Mouse (Mus musculus): Measurements from ENCODE around the gene Kif1c. TPM values are rescaled to one million over a fixed set of nuclear protein-coding genes. Genes with fewer than 3 reads are reported as not detected.
"Not testable (repeated sequence)": the region's sequence is repeated elsewhere in the genome, so short reads cannot be mapped to it uniquely, and the experiment has no call there.

Kif1c gene
- polyA plus RNA-seq, 1 experiment from 2014 or later = 12.4 TPM

DNA sequence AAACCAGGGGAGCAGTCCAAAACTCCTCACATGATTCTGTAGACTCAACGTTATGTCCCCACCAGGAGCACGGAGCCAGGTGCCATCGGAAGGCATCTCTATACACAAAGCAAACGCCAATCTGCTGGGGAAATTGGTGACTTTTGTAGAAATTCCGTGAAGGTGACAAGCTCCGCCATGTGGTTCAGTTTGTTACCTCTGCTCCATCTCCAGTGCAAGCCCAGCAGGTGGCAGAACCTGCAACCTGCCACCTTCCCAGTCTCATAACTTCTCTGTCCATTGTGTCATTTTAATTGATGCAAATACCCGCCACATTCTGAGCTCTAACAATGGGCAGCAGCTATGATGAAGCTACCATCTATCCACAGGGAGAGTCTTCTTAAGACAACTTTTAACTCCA, 54.6 kb downstream of the Kif1c start:
- Histone ChIP-seq H3K9ac (no peak overlapping the region), H3K4me2 (no peak overlapping the region), H3K27me3 (ENCODE audit: insufficient read depth, low read length) (no peaks in the 10 kb centered on the region), H3K4me1 (ENCODE audit: insufficient read depth) (no peaks in the 10 kb centered on the region), H3K9me3 (ENCODE audit: low read depth, low read length) (no peaks in the 10 kb centered on the region), H3K36me3 (ENCODE audit: insufficient read depth) (no peaks in the 10 kb centered on the region), H3K27ac (ENCODE audit: low read depth) (no peak overlapping the region), H3K4me3 (ENCODE audit: low read depth, low read length) (no peak overlapping the region)
- ATAC-seq (ENCODE audit: insufficient read depth) = no peak
- no peak; the same call in 1 of the 2 replicates for TF ChIP-seq CTCF (IDR thresholded peaks at IDR 0.05; ENCODE audit: low read depth)
- 54% methylated on average over 7 of the region's 7 CpGs for WGBS
- no peak for DNase-seq

GRCm38 (mm10) chr11:70755645-70756044, 55.3 kb downstream of the Kif1c start:
- no peak for ATAC-seq (ENCODE audit: insufficient read depth)
- TF ChIP-seq CTCF (IDR thresholded peaks at IDR 0.05; ENCODE audit: low read depth) = peak; percentile 93
- Histone ChIP-seq H3K27ac (ENCODE audit: low read depth) (no peak overlapping the region), H3K4me1 (ENCODE audit: insufficient read depth) (no peaks in the 10 kb centered on the region), H3K9ac (no peak overlapping the region), H3K4me3 (ENCODE audit: low read depth, low read length) (no peak overlapping the region), H3K27me3 (ENCODE audit: insufficient read depth, low read length) (no peaks in the 10 kb centered on the region), H3K36me3 (ENCODE audit: insufficient read depth) (no peaks in the 10 kb centered on the region), H3K9me3 (ENCODE audit: low read depth, low read length) (no peaks in the 10 kb centered on the region), H3K4me2 (no peak overlapping the region)
- peak; percentile 90 for DNase-seq
- 10% methylated on average over 7 of the region's 7 CpGs for WGBS

DNA sequence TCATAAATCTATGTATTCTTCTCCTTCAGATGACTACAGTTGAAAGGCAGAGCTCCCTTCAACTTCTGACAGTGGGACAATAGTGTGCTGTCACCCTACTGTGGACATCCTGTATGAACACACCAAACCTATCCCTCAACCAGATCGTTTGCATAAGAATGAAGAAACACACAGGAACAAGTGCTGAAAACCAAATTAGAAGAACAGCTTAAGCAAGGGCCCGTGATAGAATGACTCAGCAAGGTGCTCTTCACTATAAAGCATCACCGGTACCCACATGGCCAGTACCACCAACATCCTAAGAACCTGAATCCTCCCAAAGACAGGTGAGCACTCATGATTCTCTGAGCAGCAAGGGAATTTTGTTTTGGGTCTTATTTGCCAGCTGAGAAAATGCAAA, 60.1 kb downstream of the Kif1c start:
- H3K36me3 ChIP-seq (ENCODE audit: insufficient read depth); H3K27ac ChIP-seq (ENCODE audit: low read depth); H3K9ac ChIP-seq; H3K27me3 ChIP-seq (ENCODE audit: insufficient read depth, low read length); H3K9me3 ChIP-seq (ENCODE audit: low read depth, low read length); H3K4me3 ChIP-seq (ENCODE audit: low read depth, low read length); DNase-seq; H3K4me2 ChIP-seq; ATAC-seq (ENCODE audit: insufficient read depth); H3K4me1 ChIP-seq (ENCODE audit: insufficient read depth): not testable (repeated sequence)
- 61% methylated on average over 3 of the region's 3 CpGs for WGBS

DNA sequence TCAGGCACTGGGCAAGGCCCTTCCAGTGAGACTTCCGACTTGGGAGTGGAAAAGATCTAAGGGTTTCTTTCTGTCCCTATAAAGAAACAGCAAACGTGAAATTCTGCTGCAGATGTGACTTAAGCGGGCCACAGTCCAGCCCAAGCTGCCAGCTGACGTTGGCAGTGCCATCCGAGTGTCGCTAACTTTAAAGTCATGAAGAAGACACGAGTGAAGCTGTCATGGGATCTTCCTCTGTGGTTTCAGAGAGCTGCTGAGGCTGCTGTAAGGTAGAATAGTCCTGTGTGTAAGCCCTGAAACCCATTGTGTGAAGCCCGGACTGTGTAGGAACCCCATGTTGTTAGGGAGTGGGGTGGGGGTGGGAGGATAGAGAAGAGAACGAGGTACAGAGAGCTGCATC, 62.3 kb downstream of the Kif1c start:
- DNase-seq = no peak
- no peak for TF ChIP-seq CTCF (IDR thresholded peaks at IDR 0.05; ENCODE audit: low read depth)
- 77% methylated on average over 9 of the region's 9 CpGs for WGBS

GRCm38 (mm10) chr11:70763582-70763935, 63.2 kb downstream of the Kif1c start:
- ATAC-seq (ENCODE audit: insufficient read depth) (no peak), DNase-seq (no peak)
- Histone ChIP-seq H3K27me3 (ENCODE audit: insufficient read depth, low read length) (no peaks in the 10 kb centered on the region), H3K36me3 (ENCODE audit: insufficient read depth) (peaks cover 4% of the 10 kb centered on the region; the same call in 1 of the 2 replicates), H3K9ac (peak overlapping the region; percentile 75; the same call in 1 of the 2 replicates), H3K27ac (ENCODE audit: low read depth) (no peak overlapping the region), H3K4me1 (ENCODE audit: insufficient read depth) (no peaks in the 10 kb centered on the region), H3K4me3 (ENCODE audit: low read depth, low read length) (peak overlapping the region; percentile 69), H3K4me2 (peak overlapping the region; percentile 82), H3K9me3 (ENCODE audit: low read depth, low read length) (no peaks in the 10 kb centered on the region)
- TF ChIP-seq CTCF (IDR thresholded peaks at IDR 0.05; ENCODE audit: low read depth) = no peak
- 22% methylated on average over 3 of the region's 3 CpGs for WGBS

More for the DNA sequence above, 62.3 kb downstream of the Kif1c start:
- no peak overlapping the region for H3K4me2 ChIP-seq
- no peak overlapping the region for H3K27ac ChIP-seq (ENCODE audit: low read depth)
- no peaks in the 10 kb centered on the region for H3K4me1 ChIP-seq (ENCODE audit: insufficient read depth)
- no peak overlapping the region for H3K9ac ChIP-seq
- H3K9me3 ChIP-seq (ENCODE audit: low read depth, low read length) = no peaks in the 10 kb centered on the region
- H3K36me3 ChIP-seq (ENCODE audit: insufficient read depth) = no peaks in the 10 kb centered on the region
- no peaks in the 10 kb centered on the region for H3K27me3 ChIP-seq (ENCODE audit: insufficient read depth, low read length)
- no peak for ATAC-seq (ENCODE audit: insufficient read depth)
- no peak overlapping the region for H3K4me3 ChIP-seq (ENCODE audit: low read depth, low read length)

GRCm38 (mm10) chr11:70763936-70764808, 63.8 kb downstream of the Kif1c start, which contains the start of gene Zfp3:
TSS of gene Zfp3 (plus strand) at chr11:70764209.
- ATAC-seq (ENCODE audit: insufficient read depth) (peak; percentile 85), DNase-seq (peak; percentile 70)
- whole genome bisulfite sequencing = under 1% methylated on average over 78 of the region's 78 CpGs
- H3K4me3 ChIP-seq (ENCODE audit: low read depth, low read length) = peak within 1 kb of the TSS; percentile 69
- H3K36me3 ChIP-seq (ENCODE audit: insufficient read depth) = peaks cover 4% of the 10 kb centered on the region; the same call in 1 of the 2 replicates
- H3K4me2 ChIP-seq = peak within 1 kb of the TSS; percentile 82
- H3K9me3 ChIP-seq (ENCODE audit: low read depth, low read length) = no peaks in the 10 kb centered on the region
- no peak for TF ChIP-seq CTCF (IDR thresholded peaks at IDR 0.05; ENCODE audit: low read depth)
- H3K27ac ChIP-seq (ENCODE audit: low read depth) = peak within 1 kb of the TSS; percentile 75
- peak within 1 kb of the TSS; percentile 75 for H3K9ac ChIP-seq
- H3K27me3 ChIP-seq (ENCODE audit: insufficient read depth, low read length) = no peaks in the 10 kb centered on the region
- no peaks in the 10 kb centered on the region for H3K4me1 ChIP-seq (ENCODE audit: insufficient read depth)

- 68% methylated on average over 16 of the region's 16 CpGs for WGBS
- Histone ChIP-seq H3K4me1 (ENCODE audit: insufficient read depth) (no peaks in the 10 kb centered on the region), H3K9ac (no peak overlapping the region), H3K27ac (ENCODE audit: low read depth) (no peak overlapping the region), H3K36me3 (ENCODE audit: insufficient read depth) (peaks cover 4% of the 10 kb centered on the region; the same call in 1 of the 2 replicates), H3K4me3 (ENCODE audit: low read depth, low read length) (no peak overlapping the region), H3K27me3 (ENCODE audit: insufficient read depth, low read length) (no peaks in the 10 kb centered on the region), H3K9me3 (ENCODE audit: low read depth, low read length) (no peaks in the 10 kb centered on the region), H3K4me2 (no peak overlapping the region)
- peak; percentile 69 for DNase-seq
- no peak for TF ChIP-seq CTCF (IDR thresholded peaks at IDR 0.05; ENCODE audit: low read depth)
- no peak for ATAC-seq (ENCODE audit: insufficient read depth)
Measured at GRCm38 (mm10) chr11:70765776-70766445, 65.6 kb downstream of the Kif1c start.
